Mouse (Mus musculus) neural tube, embryonic 10.5 days (tissue): ENCODE data around the gene Gm5938.

Experiments used
- DNase-seq: peaks from one replicate; pipeline ENCODE4 v3.0.0-alpha.2; 2017; ENCODE audit warnings: low spot score; ENCODE audit errors: extremely low spot score

The Gm5938 gene

DNA sequence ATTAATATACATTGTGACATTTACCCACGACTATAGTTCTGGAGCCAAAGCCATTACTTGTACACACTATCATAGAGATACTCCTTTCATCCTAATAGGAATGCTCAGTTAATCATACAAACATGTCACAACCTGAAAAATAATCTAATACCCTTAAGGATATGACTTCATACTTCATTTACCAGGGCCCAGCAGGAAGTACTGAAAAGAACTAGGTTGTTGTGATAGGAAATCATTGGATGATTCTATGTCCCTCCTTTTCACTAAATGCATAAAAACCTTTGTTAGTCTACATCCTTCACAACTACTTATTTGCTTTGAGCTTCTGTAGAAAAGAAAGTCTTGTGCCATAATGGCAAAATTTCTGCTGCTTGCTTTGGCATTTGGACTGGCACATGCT is at the start of gene Gm5938:
TSS of gene Gm5938 (plus strand) at position 301 of the 400 bp plus-strand sequence.
- DNase-seq: no peak

DNA sequence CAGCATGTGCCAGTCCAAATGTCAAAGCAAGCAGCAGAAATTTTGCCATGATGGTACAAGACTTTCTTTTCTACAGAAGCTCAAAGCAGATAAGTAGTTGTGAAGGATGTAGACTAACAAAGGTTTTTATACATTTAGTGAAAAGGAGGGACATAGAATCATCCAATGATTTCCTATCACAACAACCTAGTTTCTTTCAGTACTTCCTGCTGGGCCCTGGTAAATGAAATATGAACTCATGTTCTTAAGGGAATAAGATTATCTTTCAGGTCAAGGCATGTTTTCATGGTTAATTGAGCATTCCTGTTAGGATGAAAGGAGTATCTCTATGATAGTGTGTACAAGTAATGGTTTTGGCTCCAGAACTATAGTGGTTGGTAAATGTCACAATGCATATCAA is 34.0 kb upstream of the Gm5938 start, which contains the start of gene Obp1a:
TSS of gene Obp1a (minus strand) at position 101 of the 400 bp plus-strand sequence.
- DNase-seq: no peak
